Mouse (Mus musculus) heart, postnatal 0 days (tissue): ENCODE measurements around the gene Ttc28.
A peak's percentile ranks its signal among the peaks of the same experiment; 100 is the strongest.

Experiments
- CTCF ChIP-seq: IDR thresholded peaks from 2 replicates; pipeline ENCODE4 v1.5.1; 2016; ENCODE audit warnings: antibody characterized with exemption, control low read depth, low read depth
- EP300 ChIP-seq: IDR thresholded peaks from 2 replicates; pipeline ENCODE4 v1.6.1; 2016; ENCODE audit warnings: antibody characterized with exemption, low read depth

- peak; percentile 36 for TF ChIP-seq CTCF
- TF ChIP-seq EP300: no peak
Observed at GRCm38 (mm10) chr5:110840465-110840864, 39.1 kb upstream of the Ttc28 start.
